Mouse (Mus musculus): Measurements from ENCODE around the gene Srrd.
A peak's percentile ranks its signal among the peaks of the same experiment; 100 is the strongest.
"Not testable (repeated sequence)": the region's sequence is repeated elsewhere in the genome, so short reads cannot be mapped to it uniquely, and the experiment has no call there.

Srrd gene

DNA sequence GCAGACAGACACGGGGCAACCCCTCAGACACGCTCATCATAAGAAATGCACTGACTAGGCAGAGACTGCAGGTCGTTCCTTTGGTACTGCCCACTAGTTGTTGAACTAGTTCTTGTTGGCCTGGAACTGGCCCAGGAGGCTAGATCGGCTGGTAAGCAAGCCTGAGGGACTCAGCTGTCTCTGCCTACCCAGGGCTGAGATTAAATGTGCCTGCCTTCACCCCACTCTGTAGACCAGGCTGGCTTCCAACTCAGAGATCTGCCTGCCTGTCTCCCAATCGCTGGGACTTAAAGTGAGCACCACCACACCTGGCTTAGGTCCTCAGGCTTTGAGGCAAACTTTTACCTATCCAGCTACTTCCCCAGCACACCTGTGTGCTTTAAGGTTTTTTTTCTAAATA, 22.5 kb downstream of the Srrd start:
- no peak for DNase-seq (ENCODE audit: low spot score in 2 of 2)

- not testable (repeated sequence) for DNase-seq (ENCODE audit: low spot score in 2 of 2)
Measured at GRCm38 (mm10) chr5:112319343-112319742, 23.5 kb downstream of the Srrd start.

GRCm38 (mm10) chr5:112317328-112317727, 25.5 kb downstream of the Srrd start:
- no peak for DNase-seq (ENCODE audit: low spot score in 2 of 2)

GRCm38 (mm10) chr5:112316468-112316867, 26.4 kb downstream of the Srrd start:
- no peak for DNase-seq (ENCODE audit: low spot score in 2 of 2)

- no peak for DNase-seq (ENCODE audit: low spot score in 2 of 2)
Measured at GRCm38 (mm10) chr5:112313222-112313885, 29.5 kb downstream of the Srrd start.

DNA sequence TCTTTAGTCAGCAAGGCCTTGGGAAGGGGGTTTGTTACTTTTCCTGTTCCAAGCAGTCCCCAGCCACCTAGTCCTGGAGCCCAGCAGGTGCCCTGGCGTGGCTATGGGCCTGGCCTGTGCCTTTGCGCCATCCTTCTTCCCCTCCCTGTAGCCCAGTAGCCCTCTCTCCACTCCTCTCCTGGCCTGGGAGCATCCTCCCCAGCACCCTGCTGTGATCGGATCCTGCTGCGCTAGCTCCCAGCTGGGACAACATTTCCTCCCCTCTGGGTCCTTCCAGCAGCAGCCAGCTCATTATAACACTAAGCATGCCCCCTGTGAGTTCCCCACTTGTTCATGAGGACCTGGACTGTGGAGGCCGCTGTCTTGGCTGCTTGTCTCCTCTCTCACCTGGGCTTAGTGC, 37.0 kb downstream of the Srrd start:
- no peak for DNase-seq (ENCODE audit: low spot score in 2 of 2)

GRCm38 (mm10) chr5:112302310-112302709, 40.5 kb downstream of the Srrd start:
- DNase-seq (ENCODE audit: low spot score in 2 of 2), result no peak

DNA sequence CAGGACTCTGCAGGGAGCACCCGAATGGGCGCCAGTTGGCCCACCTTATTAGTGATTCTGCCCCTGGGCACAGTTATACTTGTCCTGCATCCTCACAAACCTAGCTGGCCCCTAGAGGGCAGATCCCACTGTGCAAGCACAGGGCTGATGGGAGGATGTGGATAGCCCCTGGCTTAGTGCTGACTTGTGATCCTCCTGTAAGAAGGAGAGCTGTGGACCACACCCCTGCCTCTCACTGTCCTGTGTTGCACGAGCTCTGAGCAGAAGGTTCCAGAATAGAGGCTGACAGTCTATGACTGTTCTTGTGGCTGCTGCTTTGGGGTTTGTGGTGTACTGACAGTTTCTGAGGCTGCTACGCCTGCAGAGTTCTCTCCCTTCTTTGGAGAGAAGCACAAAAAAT, 41.1 kb downstream of the Srrd start:
- no peak for DNase-seq (ENCODE audit: low spot score in 2 of 2)

GRCm38 (mm10) chr5:112300721-112301308, 42.0 kb downstream of the Srrd start:
- no peak for DNase-seq (ENCODE audit: low spot score in 2 of 2)

GRCm38 (mm10) chr5:112300112-112300511, 42.7 kb downstream of the Srrd start:
- no peak for DNase-seq (ENCODE audit: low spot score in 2 of 2)

- no peak for DNase-seq (ENCODE audit: low spot score in 2 of 2)
Measured at GRCm38 (mm10) chr5:112299399-112299798, 43.4 kb downstream of the Srrd start.

GRCm38 (mm10) chr5:112298226-112298988, 44.4 kb downstream of the Srrd start:
- peak in 1 of 2 experiments; percentile 16 for DNase-seq (ENCODE audit: low spot score in 2 of 2)

DNA sequence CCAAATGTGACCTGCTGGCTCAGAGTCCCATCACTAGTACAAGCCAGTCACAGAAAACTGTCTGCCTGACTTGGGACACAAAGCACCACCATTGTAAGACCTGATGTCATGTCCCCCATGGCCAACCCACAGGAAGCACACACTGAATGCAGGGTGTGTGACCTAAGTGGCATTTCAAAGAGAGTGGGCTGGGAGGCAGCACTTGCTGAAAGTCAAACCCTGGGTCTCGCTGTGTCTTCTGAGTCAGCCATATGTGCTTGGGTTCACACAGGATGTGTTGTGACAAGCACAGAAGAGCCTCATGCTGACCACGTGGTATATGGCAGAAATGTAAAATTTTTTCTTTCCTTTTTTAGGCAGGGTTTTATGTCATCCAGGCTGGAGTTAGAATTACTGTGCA, 45.6 kb downstream of the Srrd start:
- no peak for DNase-seq (ENCODE audit: low spot score in 2 of 2)

- DNase-seq (ENCODE audit: low spot score in 2 of 2), result no peak
Measured at GRCm38 (mm10) chr5:112296404-112297181, 46.2 kb downstream of the Srrd start.

DNA sequence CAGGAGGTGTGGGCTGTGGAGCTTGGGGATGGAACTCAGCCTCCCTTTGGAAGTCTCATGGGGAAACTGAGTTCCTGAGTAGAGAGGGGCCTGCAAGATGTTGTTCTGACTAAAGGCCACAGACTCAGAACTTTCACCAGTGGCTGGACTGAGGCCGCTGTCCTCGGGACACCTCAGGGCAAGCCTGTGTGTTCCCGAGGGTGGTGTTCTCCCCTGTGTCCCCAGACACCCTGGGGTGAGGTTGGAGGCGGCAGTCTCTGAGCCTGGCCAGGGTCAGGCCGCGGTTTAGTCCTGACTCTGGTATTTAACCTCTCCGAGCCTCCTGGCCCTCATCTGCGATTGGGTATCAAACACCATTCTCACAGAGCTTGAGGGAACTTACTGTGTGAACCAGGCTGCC, 47.3 kb downstream of the Srrd start:
- no peak for DNase-seq (ENCODE audit: low spot score in 2 of 2)

GRCm38 (mm10) chr5:112295162-112295561, 47.7 kb downstream of the Srrd start:
- DNase-seq (ENCODE audit: low spot score in 2 of 2), result no peak

- no peak for DNase-seq (ENCODE audit: low spot score in 2 of 2)
Measured at GRCm38 (mm10) chr5:112294696-112295095, 48.1 kb downstream of the Srrd start.

- DNase-seq (ENCODE audit: low spot score in 2 of 2), result no peak
Measured at GRCm38 (mm10) chr5:112293800-112294199, 49.0 kb downstream of the Srrd start.

DNA sequence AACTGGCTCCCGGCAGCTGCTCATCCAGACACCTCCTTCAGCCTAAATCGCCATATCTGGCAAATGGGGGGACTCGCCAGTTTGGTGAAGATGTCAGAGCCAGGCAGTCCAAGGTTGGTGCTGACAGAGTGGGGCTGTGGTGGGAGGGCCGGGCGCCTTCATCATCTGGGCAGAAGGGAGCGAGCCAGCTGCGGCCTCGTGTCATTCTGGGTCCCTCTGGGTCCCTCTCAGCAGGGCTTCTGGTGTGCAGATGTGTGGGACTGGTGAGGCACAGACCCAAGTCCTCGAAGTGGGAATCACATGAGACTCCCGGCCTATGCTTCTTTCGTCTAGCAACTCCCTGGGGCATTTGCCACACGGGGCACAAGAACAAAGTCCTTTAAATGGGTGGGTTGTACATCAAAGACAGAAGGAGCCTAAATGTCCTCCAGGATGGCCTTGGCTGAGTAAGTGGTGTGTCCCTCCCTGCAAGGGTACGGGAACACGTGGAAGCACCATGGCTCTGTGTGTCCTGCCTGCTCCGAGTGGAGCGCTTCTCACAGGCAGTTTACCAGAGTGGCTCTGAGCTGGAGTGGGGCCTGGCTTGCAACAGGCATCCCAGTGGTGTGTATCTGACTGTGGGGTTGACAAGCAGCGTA, 50.4 kb downstream of the Srrd start:
- DNase-seq (ENCODE audit: low spot score in 2 of 2), result no peak

DNA sequence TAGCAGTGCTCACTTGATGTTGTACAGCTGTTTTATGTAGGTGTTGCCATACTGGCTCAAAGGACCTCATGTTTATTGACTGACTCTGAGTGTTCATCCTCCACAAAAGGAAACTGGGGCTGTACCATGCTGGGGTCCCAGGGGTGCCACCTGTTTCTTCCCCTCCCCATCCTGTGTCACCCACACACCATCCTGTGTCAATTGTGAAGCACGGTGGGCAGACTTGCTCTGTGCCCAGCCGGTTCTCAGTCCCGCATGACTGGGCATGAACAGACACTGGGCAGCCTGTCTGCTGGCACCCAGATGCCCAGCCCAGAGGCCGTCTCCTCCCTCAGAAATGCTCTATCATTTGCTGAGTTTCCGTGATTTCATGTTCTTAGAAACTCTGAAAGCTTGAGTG, 51.0 kb downstream of the Srrd start:
- DNase-seq (ENCODE audit: low spot score in 2 of 2), result no peak

- no peak for DNase-seq (ENCODE audit: low spot score in 2 of 2)
Measured at GRCm38 (mm10) chr5:112290536-112290880, 52.3 kb downstream of the Srrd start.

Measured in urinary bladder, postnatal 36 days (tissue).